9 mouse cellular contexts compared by ENCODE assay signal in the genomic region with DNA sequence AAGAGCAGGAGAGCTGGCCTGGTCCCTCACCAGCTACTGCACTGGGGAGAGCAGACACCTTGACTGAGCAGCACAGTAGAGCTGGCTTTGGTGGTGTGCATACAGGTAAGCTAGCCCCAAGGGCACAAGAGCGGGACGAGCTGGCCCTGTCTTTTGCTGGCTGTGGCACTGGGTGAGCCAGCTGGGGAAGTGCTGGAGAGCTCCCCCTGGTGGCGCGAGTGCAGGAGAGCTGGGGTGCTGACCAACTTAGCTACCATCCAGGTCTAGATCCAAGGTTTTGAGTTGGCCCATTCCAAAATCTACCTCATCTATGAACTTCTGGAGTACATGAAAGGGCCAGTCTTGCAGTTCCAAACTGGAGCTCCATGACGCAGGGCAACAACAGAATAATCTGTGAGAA. TPM values are rescaled to one million over a fixed set of nuclear protein-coding genes. Genes with fewer than 3 reads are reported as not detected.
DNase-seq lines count a peak whose midpoint lies in the region; ATAC-seq and TF ChIP-seq lines count a peak whose summit lies in the region.
"Had no signal": no experiment of that assay in that cellular context is flagged by ENCODE, and none has a peak within 500 bp of the region (broad histone marks: within the 10 kb centered on the region; RNA-seq: fewer than 3 reads in every experiment).

No protein-coding gene starts in this region.

- TF ChIP-seq CTCF in testis, adult 2 months (IDR thresholded peaks at IDR 0.05; ENCODE audit: control insufficient read depth, insufficient read depth, insufficient replicate concordance, low read depth, low read length) = peak; percentile 77; the same call in 1 of the 2 replicates

- H3K9me3 ChIP-seq in megakaryocyte, embryonic 14.5 days = peaks cover 11% of the 10 kb centered on the region

- H3K4me1 ChIP-seq in megakaryocyte, embryonic 14.5 days = peaks cover 7% of the 10 kb centered on the region; the same call in 1 of the 2 replicates
- no peaks in the 10 kb centered on the region; the same call in 1 of the 2 replicates for H3K4me1 ChIP-seq in testis, adult 2 months (ENCODE audit: control insufficient read depth, insufficient read depth, low read length)

- no peak overlapping the region for H3K27ac ChIP-seq in testis, adult 2 months (ENCODE audit: control insufficient read depth, insufficient read depth, low read depth, low read length)

- WGBS in large intestine, adult 2 months = 25% methylated on average over 5 of the region's 5 CpGs

- peak overlapping the region; percentile 8 for H3K4me3 ChIP-seq in megakaryocyte, embryonic 14.5 days (replicated peaks)
- no peak overlapping the region for H3K4me3 ChIP-seq in testis, adult 2 months (ENCODE audit: control insufficient read depth, low read depth, low read length)

- ATAC-seq in frontal cortex, adult (ENCODE audit: low TSS enrichment) = peak; percentile 77

- no peak for TF ChIP-seq POLR2A in testis, adult 2 months (IDR thresholded peaks at IDR 0.05; ENCODE audit: control insufficient read depth, low read depth, low read length)

- H3K27me3 ChIP-seq in megakaryocyte, embryonic 14.5 days (replicated peaks) = peaks cover 2% of the 10 kb centered on the region
- no peaks in the 10 kb centered on the region for H3K27me3 ChIP-seq in testis, adult 2 months (ENCODE audit: control insufficient read depth, insufficient read depth, low read length)

- no peaks in the 10 kb centered on the region for H3K36me3 ChIP-seq in megakaryocyte, embryonic 14.5 days (replicated peaks; ENCODE audit: low read length)
- no peaks in the 10 kb centered on the region for H3K36me3 ChIP-seq in testis, adult 2 months (ENCODE audit: control insufficient read depth, insufficient read depth, low read length)

- DNase-seq in frontal cortex, postnatal 36 days (ENCODE audit: low spot score in 2 of 2) = no peak
- DNase-seq in ES-CJ7 (ENCODE audit: low read depth, low spot score) = peak; percentile 81
- peak; percentile 42 for DNase-seq in c-Kit-positive CD71-positive TER-119-positive erythroid progenitor cells, embryonic 14.5 days (ENCODE audit: low spot score)
- DNase-seq in gastrocnemius, postnatal 10 days = peak; percentile 65
- peak; percentile 48 for DNase-seq in large intestine, adult 2 months (ENCODE audit: low read depth, low spot score)

RNA-seq across cellular contexts. Expression of a gene that starts 7.2 kb away (rescaled TPM):
- not detected for total RNA-seq in gastrocnemius, postnatal 10 days (2021)
- polyA plus RNA-seq in large intestine, adult 2 months (2012; rRNA removed) = 2.2 and 33.6 TPM in 2 replicates
- polyA plus RNA-seq in megakaryocyte, embryonic 14.5 days (2012; ENCODE audit: insufficient read depth, low replicate concordance) = not detected in 2 replicates
- 4.8 and 5.5 TPM in 2 replicates for polyA plus RNA-seq in testis, adult 2 months (2012; rRNA removed)
- total RNA-seq: left cerebral cortex, postnatal 14 days had no signal

RNA-seq across cellular contexts. Expression of a gene that starts 29.3 kb away (rescaled TPM):
- total RNA-seq in gastrocnemius, postnatal 10 days (2021) = not detected
- 4.3 and 38.0 TPM in 2 replicates for polyA plus RNA-seq in large intestine, adult 2 months (2012; rRNA removed)
- polyA plus RNA-seq in megakaryocyte, embryonic 14.5 days (2012; ENCODE audit: insufficient read depth, low replicate concordance) = not detected in 2 replicates
- polyA plus RNA-seq in testis, adult 2 months (2012; rRNA removed) = 0.37 and 0.53 TPM in 2 replicates
- total RNA-seq: left cerebral cortex, postnatal 14 days had no signal

Comparison
In these comparisons a context has a peak if more than half of its experiments do, and no peak if none do; other contexts are left out.
1. DNase-seq: peak in ES-CJ7 (single experiment), c-Kit-positive CD71-positive TER-119-positive erythroid progenitor cells, embryonic 14.5 days (single experiment), gastrocnemius, postnatal 10 days (single experiment) and large intestine, adult 2 months (single experiment); none in frontal cortex, postnatal 36 days (0 of 2).